15 mouse cellular contexts compared by ENCODE assay signal in the genomic region with DNA sequence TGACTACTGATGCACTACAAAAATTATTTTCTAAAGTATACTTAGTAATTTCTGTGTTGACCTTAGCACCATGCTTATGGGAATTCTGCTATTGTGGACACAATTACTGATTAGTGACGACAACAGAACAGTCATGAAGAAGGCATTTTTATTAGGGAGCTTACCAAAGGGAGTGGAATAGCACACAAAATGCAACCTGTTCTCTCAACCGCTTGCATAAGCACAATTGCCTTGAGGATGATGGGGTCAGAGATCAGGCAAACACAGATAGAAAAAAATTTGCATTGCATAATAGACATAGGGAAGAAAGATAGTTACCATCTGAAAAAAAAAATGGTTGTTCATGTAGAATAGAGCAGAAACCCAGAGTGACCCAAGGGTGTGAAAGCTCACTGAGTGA.
"Had no signal": no experiment of that assay in that cellular context is flagged by ENCODE, and none has a peak within 500 bp of the region (broad histone marks: within the 10 kb centered on the region; RNA-seq: fewer than 3 reads in every experiment).

No protein-coding gene starts in this region.

- H3K36me3 ChIP-seq: midbrain, embryonic 10.5 days; neural tube, embryonic 12.5 days; stomach, embryonic 15.5 days had no signal

- H3K4me3 ChIP-seq: midbrain, embryonic 10.5 days; myocyte; neural tube, embryonic 12.5 days; stomach, embryonic 15.5 days had no signal

- H3K4me1 ChIP-seq: neural tube, embryonic 12.5 days; stomach, embryonic 15.5 days had no signal

- H3K27me3 ChIP-seq: neural tube, embryonic 12.5 days; stomach, embryonic 15.5 days had no signal

- H3K4me2 ChIP-seq: lung, embryonic 14.5 days; neural tube, embryonic 12.5 days; stomach, embryonic 15.5 days had no signal

- DNase-seq: lung, adult 18-20 months; lung, embryonic 14.5 days; lung, postnatal 10 days; lung, postnatal 4 days; midbrain, embryonic 14.5 days; right cerebral cortex, postnatal 14 days; thymus, adult 2 months; thymus, postnatal 25 days; thymus, postnatal 4 days had no signal

- H3K9ac ChIP-seq: lung, embryonic 14.5 days; neural tube, embryonic 12.5 days; stomach, embryonic 15.5 days had no signal

- H3K27ac ChIP-seq: midbrain, embryonic 10.5 days; neural tube, embryonic 12.5 days; stomach, embryonic 15.5 days; stomach, postnatal 0 days had no signal

- H3K9me3 ChIP-seq: midbrain, embryonic 10.5 days; neural tube, embryonic 12.5 days; stomach, embryonic 15.5 days had no signal

- ATAC-seq: midbrain, embryonic 16.5 days had no signal
